Mouse (Mus musculus) C2C12 (cell line): ENCODE measurements around the gene Lsamp. TPM values are rescaled to one million over a fixed set of nuclear protein-coding genes. Genes with fewer than 3 reads are reported as not detected.

Source experiments
- H3K27me3 ChIP-seq: one replicate; pipeline ENCODE4 v1.6.1; 2011; ENCODE audit not compliant: control insufficient read depth, insufficient read depth, insufficient read length
- H3K36me3 ChIP-seq: one replicate; pipeline ENCODE4 v1.6.1; 2011; ENCODE audit not compliant: control insufficient read depth, insufficient read depth
- H3K4me3 ChIP-seq: one replicate; pipeline ENCODE4 v1.5.1; 2011; ENCODE audit warnings: mild to moderate bottlenecking, control low read depth; ENCODE audit not compliant: poor library complexity, insufficient read depth, severe bottlenecking
- H3K79me2 ChIP-seq: one replicate; pipeline ENCODE4 v1.6.1; 2011; ENCODE audit not compliant: control insufficient read depth, insufficient read depth
- H3K79me3 ChIP-seq: one replicate; pipeline ENCODE4 v1.6.1; 2011; ENCODE audit warnings: low read depth, control low read depth
- H3ac ChIP-seq: one replicate; pipeline ENCODE3; 2011; ENCODE audit warnings: low read depth; ENCODE audit not compliant: control insufficient read depth, insufficient read length
- CEBPB ChIP-seq: IDR thresholded peaks from one replicate; pipeline ENCODE4 v1.6.1; 2011; ENCODE audit warnings: low read depth, mild to moderate bottlenecking, control low read depth, moderate library complexity
- CTCF ChIP-seq: IDR thresholded peaks from one replicate; pipeline ENCODE4 v1.5.1; 2011; ENCODE audit not compliant: control insufficient read depth, insufficient read depth, insufficient read length
- FOSL1 ChIP-seq: IDR thresholded peaks from one replicate; pipeline ENCODE4 v1.8.0; 2011; ENCODE audit warnings: mild to moderate bottlenecking, low read length; ENCODE audit not compliant: poor library complexity, insufficient read depth, severe bottlenecking
- MAX ChIP-seq: IDR thresholded peaks from one replicate; pipeline ENCODE4 v1.6.1; 2011; ENCODE audit warnings: mild to moderate bottlenecking, control low read depth
- MYOD1 ChIP-seq: IDR thresholded peaks from one replicate; pipeline ENCODE4 v1.6.1; 2011; ENCODE audit warnings: low read depth; ENCODE audit not compliant: control insufficient read depth, insufficient read length
- MYOG ChIP-seq: IDR thresholded peaks from one replicate; pipeline ENCODE4 v1.6.1; 2011; ENCODE audit not compliant: control insufficient read depth, insufficient read length; ENCODE audit errors: extremely low read depth
- USF1 ChIP-seq: IDR thresholded peaks from one replicate; pipeline ENCODE4 v1.6.1; 2011; ENCODE audit warnings: low read depth, mild to moderate bottlenecking, control low read depth, moderate library complexity
- polyA plus RNA-seq: library from polyadenylated mRNA; unstranded; fragments of >200 nt; fragmentation: generic; extraction: Trizol; gene quantifications from one replicate; pipeline ENCODE4 v1.2.1, GENCODE M21; 2012; ENCODE audit warnings: missing spikeins

Lsamp gene
- polyA plus RNA-seq, 1 experiment, result not detected

GRCm38 (mm10) chr16:42147164-42147563, 2163.0 kb downstream of the Lsamp start:
- no peaks in the 10 kb centered on the region for H3K79me3 ChIP-seq
- H3ac ChIP-seq, result no peak overlapping the region
- no peaks in the 10 kb centered on the region for H3K79me2 ChIP-seq
- TF ChIP-seq FOSL1 (no peak), CTCF (no peak), CEBPB (no peak), MAX (no peak), USF1 (no peak)
- no peak overlapping the region for H3K4me3 ChIP-seq
- H3K27me3 ChIP-seq, result no peaks in the 10 kb centered on the region
- H3K36me3 ChIP-seq, result no peaks in the 10 kb centered on the region

- no peak for TF ChIP-seq USF1
- TF ChIP-seq CTCF, result no peak
- Histone ChIP-seq H3K4me3 (no peak overlapping the region), H3K79me3 (no peaks in the 10 kb centered on the region), H3K27me3 (no peaks in the 10 kb centered on the region), H3K36me3 (no peaks in the 10 kb centered on the region), H3ac (no peak overlapping the region), H3K79me2 (no peaks in the 10 kb centered on the region)
Measured at GRCm38 (mm10) chr16:42149216-42149942, 2165.2 kb downstream of the Lsamp start.

- no peaks in the 10 kb centered on the region for H3K79me2 ChIP-seq
- H3K36me3 ChIP-seq, result no peaks in the 10 kb centered on the region
- no peaks in the 10 kb centered on the region for H3K27me3 ChIP-seq
- no peak overlapping the region for H3K4me3 ChIP-seq
- no peak overlapping the region for H3ac ChIP-seq
- TF ChIP-seq USF1, result no peak
- TF ChIP-seq CTCF, result no peak
- TF ChIP-seq FOSL1, result no peak
- TF ChIP-seq CEBPB, result no peak
- peak; percentile 94 for TF ChIP-seq MYOD1
- TF ChIP-seq MYOG, result no peak
- no peak for TF ChIP-seq MAX
- no peaks in the 10 kb centered on the region for H3K79me3 ChIP-seq
Measured at GRCm38 (mm10) chr16:42152640-42153039, 2168.5 kb downstream of the Lsamp start.

- H3K36me3 ChIP-seq, result no peaks in the 10 kb centered on the region
- no peaks in the 10 kb centered on the region for H3K79me3 ChIP-seq
- TF ChIP-seq CTCF (no peak), FOSL1 (no peak), CEBPB (no peak), MYOG (no peak), MAX (no peak), USF1 (no peak), MYOD1 (no peak)
- no peak overlapping the region for H3ac ChIP-seq
- H3K4me3 ChIP-seq, result no peak overlapping the region
- no peaks in the 10 kb centered on the region for H3K79me2 ChIP-seq
- H3K27me3 ChIP-seq, result no peaks in the 10 kb centered on the region
Measured at GRCm38 (mm10) chr16:42157816-42158215, 2173.7 kb downstream of the Lsamp start.

GRCm38 (mm10) chr16:42164941-42165340, 2180.8 kb downstream of the Lsamp start:
- Histone ChIP-seq H3K79me2 (no peaks in the 10 kb centered on the region), H3K36me3 (no peaks in the 10 kb centered on the region), H3K4me3 (no peak overlapping the region), H3K79me3 (no peaks in the 10 kb centered on the region), H3ac (no peak overlapping the region), H3K27me3 (no peaks in the 10 kb centered on the region)
- TF ChIP-seq MAX (no peak), USF1 (no peak), MYOD1 (no peak), FOSL1 (no peak), CTCF (peak; percentile 87)

GRCm38 (mm10) chr16:42168292-42168691, 2184.1 kb downstream of the Lsamp start:
- Histone ChIP-seq H3K4me3 (no peak overlapping the region), H3K79me3 (no peaks in the 10 kb centered on the region), H3K79me2 (no peaks in the 10 kb centered on the region), H3K36me3 (no peaks in the 10 kb centered on the region), H3ac (no peak overlapping the region), H3K27me3 (no peaks in the 10 kb centered on the region)
- TF ChIP-seq USF1 (no peak), CTCF (no peak), CEBPB (no peak), MAX (no peak)
